In the genomic region with DNA sequence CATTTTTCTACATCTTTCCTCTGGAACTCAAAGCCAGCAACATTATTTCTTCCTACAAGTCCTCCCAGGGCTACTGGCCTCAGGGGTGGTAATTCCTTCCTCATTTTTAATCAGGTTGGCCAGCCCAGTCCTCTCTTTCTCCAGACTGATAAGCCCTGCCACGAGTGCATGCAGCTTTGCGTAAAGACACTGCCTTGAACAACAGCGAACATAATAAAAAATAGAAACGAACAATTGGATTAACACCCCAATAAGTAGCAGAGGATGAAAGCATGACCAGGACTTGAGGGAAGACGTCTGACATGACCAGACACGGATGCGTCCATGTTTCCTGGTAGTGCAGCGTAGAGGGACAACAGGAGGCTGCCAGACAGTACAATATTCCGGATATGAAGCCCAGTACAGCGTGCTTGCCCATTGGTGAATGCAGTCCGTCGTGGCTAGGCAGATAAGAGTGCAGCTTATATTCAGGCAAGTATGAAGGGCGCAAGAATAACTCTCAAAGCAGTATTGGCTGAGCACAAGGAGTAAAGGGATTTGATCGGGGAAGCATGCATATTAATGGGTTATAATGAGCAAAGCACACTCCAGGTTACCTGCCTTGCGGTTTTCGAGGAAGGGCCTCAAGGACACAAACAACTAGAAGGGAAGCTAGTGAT, we compare ENCODE assay signal across 8 mouse cellular contexts. TPM values are rescaled to one million over a fixed set of nuclear protein-coding genes. Genes with fewer than 3 reads are reported as not detected.
A peak's percentile ranks its signal among the peaks of the same experiment; 100 is the strongest.
DNase-seq lines count a peak whose midpoint lies in the region; ATAC-seq and TF ChIP-seq lines count a peak whose summit lies in the region.

No protein-coding gene starts in this region.

- no peaks in the 10 kb centered on the region for H3K9me3 ChIP-seq in lung, embryonic 14.5 days (ENCODE audit: low read depth, low read length)
- no peaks in the 10 kb centered on the region for H3K9me3 ChIP-seq in embryonic facial prominence, embryonic 13.5 days
- no peaks in the 10 kb centered on the region for H3K9me3 ChIP-seq in intestine, embryonic 15.5 days
- no peaks in the 10 kb centered on the region for H3K9me3 ChIP-seq in neural tube, embryonic 12.5 days

- peak overlapping the region; percentile 69 for H3K4me2 ChIP-seq in lung, embryonic 14.5 days
- H3K4me2 ChIP-seq in embryonic facial prominence, embryonic 13.5 days = peak overlapping the region; percentile 84
- H3K4me2 ChIP-seq in intestine, embryonic 15.5 days (replicated peaks) = peak overlapping the region; percentile 71
- H3K4me2 ChIP-seq in neural tube, embryonic 12.5 days (replicated peaks) = peak overlapping the region; percentile 77

- no peak for TF ChIP-seq POLR2A in kidney, adult 2 months (IDR thresholded peaks at IDR 0.05; ENCODE audit: low read depth, low read length)

- no peaks in the 10 kb centered on the region for H3K27me3 ChIP-seq in lung, embryonic 14.5 days (ENCODE audit: insufficient read depth, low read length)
- H3K27me3 ChIP-seq in embryonic facial prominence, embryonic 13.5 days = no peaks in the 10 kb centered on the region
- H3K27me3 ChIP-seq in intestine, embryonic 15.5 days (replicated peaks) = no peaks in the 10 kb centered on the region
- H3K27me3 ChIP-seq in neural tube, embryonic 12.5 days (replicated peaks) = no peaks in the 10 kb centered on the region; the same call in 1 of the 2 replicates
- H3K27me3 ChIP-seq in kidney, adult 2 months (replicated peaks; ENCODE audit: control insufficient read depth, insufficient read depth, low read length) = no peaks in the 10 kb centered on the region

- H3K4me1 ChIP-seq in lung, embryonic 14.5 days (ENCODE audit: insufficient read depth) = no peaks in the 10 kb centered on the region
- H3K4me1 ChIP-seq in embryonic facial prominence, embryonic 13.5 days = peaks cover 23% of the 10 kb centered on the region
- peaks cover 15% of the 10 kb centered on the region for H3K4me1 ChIP-seq in intestine, embryonic 15.5 days (replicated peaks)
- peaks cover 14% of the 10 kb centered on the region for H3K4me1 ChIP-seq in neural tube, embryonic 12.5 days
- peaks cover 9% of the 10 kb centered on the region; the same call in 1 of the 2 replicates for H3K4me1 ChIP-seq in kidney, adult 2 months (ENCODE audit: control insufficient read depth, insufficient read depth, low read length)

- no peak overlapping the region for H3K27ac ChIP-seq in lung, embryonic 14.5 days (ENCODE audit: low read depth)
- no peak overlapping the region for H3K27ac ChIP-seq in embryonic facial prominence, embryonic 13.5 days
- no peak overlapping the region for H3K27ac ChIP-seq in intestine, embryonic 15.5 days
- H3K27ac ChIP-seq in neural tube, embryonic 12.5 days = no peak overlapping the region
- no peak overlapping the region for H3K27ac ChIP-seq in kidney, adult 2 months (ENCODE audit: insufficient read depth, low read depth, low read length)

- H3K9ac ChIP-seq in lung, embryonic 14.5 days = no peak overlapping the region
- no peak overlapping the region for H3K9ac ChIP-seq in embryonic facial prominence, embryonic 13.5 days
- H3K9ac ChIP-seq in intestine, embryonic 15.5 days = peak overlapping the region; percentile 28
- no peak overlapping the region for H3K9ac ChIP-seq in neural tube, embryonic 12.5 days

- no peak for DNase-seq in lung, embryonic 14.5 days
- DNase-seq in lung, postnatal 14 days = no peak
- no peak for DNase-seq in gastrocnemius, postnatal 4 days (ENCODE audit: low spot score in 2 of 2)
- no peak for DNase-seq in gastrocnemius, postnatal 25 days
- no peak for DNase-seq in kidney, adult 2 months

- TF ChIP-seq CTCF in lung, embryonic 14.5 days (IDR thresholded peaks at IDR 0.05; ENCODE audit: low read depth) = no peak
- no peak for TF ChIP-seq CTCF in kidney, adult 2 months (conservative IDR thresholded peaks at IDR 0.05; ENCODE audit: insufficient read depth, insufficient read length, low read depth, low read length)

- no peaks in the 10 kb centered on the region for H3K36me3 ChIP-seq in lung, embryonic 14.5 days (ENCODE audit: insufficient read depth)
- H3K36me3 ChIP-seq in embryonic facial prominence, embryonic 13.5 days = no peaks in the 10 kb centered on the region
- no peaks in the 10 kb centered on the region for H3K36me3 ChIP-seq in intestine, embryonic 15.5 days
- H3K36me3 ChIP-seq in neural tube, embryonic 12.5 days = no peaks in the 10 kb centered on the region
- no peaks in the 10 kb centered on the region for H3K36me3 ChIP-seq in kidney, adult 2 months (ENCODE audit: control insufficient read depth, insufficient read depth, low read length)

- WGBS in lung, embryonic 14.5 days = 33% methylated on average over 16 of the region's 16 CpGs
- 44% methylated on average over 16 of the region's 16 CpGs for WGBS in embryonic facial prominence, embryonic 13.5 days
- WGBS in intestine, embryonic 15.5 days = 40% methylated on average over 16 of the region's 16 CpGs
- 54% methylated on average over 16 of the region's 16 CpGs for WGBS in neural tube, embryonic 12.5 days
- WGBS in kidney, adult 2 months = 46% methylated on average over 16 of the region's 16 CpGs

- ATAC-seq in lung, embryonic 14.5 days (ENCODE audit: insufficient read depth) = peak; percentile 7; the same call in 1 of the 2 replicates
- ATAC-seq in embryonic facial prominence, embryonic 13.5 days (ENCODE audit: insufficient number of reproducible peaks, insufficient read depth, low FRiP score, low TSS enrichment, low read depth) = no peak
- no peak for ATAC-seq in intestine, embryonic 15.5 days
- peak; percentile 0; the same call in 1 of the 2 replicates for ATAC-seq in neural tube, embryonic 12.5 days (ENCODE audit: low FRiP score, low read depth)

- peak overlapping the region; percentile 81 for H3K4me3 ChIP-seq in lung, embryonic 14.5 days (ENCODE audit: low read depth, low read length)
- H3K4me3 ChIP-seq in embryonic facial prominence, embryonic 13.5 days = peak overlapping the region; percentile 81
- H3K4me3 ChIP-seq in intestine, embryonic 15.5 days (replicated peaks) = peak overlapping the region; percentile 88
- peak overlapping the region; percentile 72; the same call in 1 of the 2 replicates for H3K4me3 ChIP-seq in neural tube, embryonic 12.5 days
- no peak overlapping the region for H3K4me3 ChIP-seq in kidney, adult 2 months (ENCODE audit: insufficient read depth, low read depth, low read length)

RNA-seq across cellular contexts. Expression of a gene that starts 0.9 kb away (rescaled TPM):
- polyA plus RNA-seq in lung, embryonic 14.5 days (2014; fragmentation: Nextera tagmentation; extraction: Ambion mirVana) = 8.3 and 8.9 TPM in 2 replicates
- 16.5 and 18.1 TPM in 2 replicates for polyA plus RNA-seq in embryonic facial prominence, embryonic 13.5 days (2015; fragmentation: Nextera tagmentation; extraction: Ambion mirVana)
- 17.4 and 19.7 TPM in 2 replicates for polyA plus RNA-seq in intestine, embryonic 15.5 days (2015; fragmentation: Nextera tagmentation; extraction: Ambion mirVana)
- 23.4 and 24.6 TPM in 2 replicates for polyA plus RNA-seq in neural tube, embryonic 12.5 days (2016; fragmentation: Nextera tagmentation; extraction: Ambion mirVana)
- total RNA-seq in gastrocnemius, postnatal 4 days (2021) = 10 to 100 TPM; 22.7 to 24.8 TPM
- total RNA-seq in gastrocnemius, postnatal 25 days (2021) = 10 to 100 TPM; 13.8 to 18.0 TPM
- polyA plus RNA-seq in kidney, adult 2 months (2012; rRNA removed) = 8.6 and 9.7 TPM in 2 replicates

Comparison
In these comparisons a context has a peak if more than half of its experiments do, and no peak if none do; other contexts are left out.
1. ATAC-seq: peak in lung, embryonic 14.5 days (single experiment) and neural tube, embryonic 12.5 days (single experiment); none in embryonic facial prominence, embryonic 13.5 days (single experiment) and intestine, embryonic 15.5 days (single experiment).
2. Peak in every context shown above with its lines, with median percentiles within 50 percentile points of each other: H3K4me2 ChIP-seq.